Mouse (Mus musculus) thymus, adult 2 months (tissue): ENCODE measurements around the gene Zfp706.

Source experiments
- CTCF ChIP-seq: fragments of 200-500 bp; IDR thresholded peaks from 2 replicates; pipeline ENCODE4 v1.5.1; 2012; ENCODE audit warnings: mild to moderate bottlenecking, control low read depth, low read length, moderate library complexity, borderline replicate concordance; ENCODE audit not compliant: control insufficient read depth, poor library complexity, insufficient read depth; ENCODE audit errors: extremely low read depth
- POLR2A ChIP-seq: fragments of 200-500 bp; IDR thresholded peaks from 2 replicates; pipeline ENCODE4 v1.6.1; 2012; ENCODE audit warnings: mild to moderate bottlenecking, low read length, control low read depth, moderate library complexity; ENCODE audit not compliant: control insufficient read depth, poor library complexity, insufficient read depth; ENCODE audit errors: extremely low read depth

DNA sequence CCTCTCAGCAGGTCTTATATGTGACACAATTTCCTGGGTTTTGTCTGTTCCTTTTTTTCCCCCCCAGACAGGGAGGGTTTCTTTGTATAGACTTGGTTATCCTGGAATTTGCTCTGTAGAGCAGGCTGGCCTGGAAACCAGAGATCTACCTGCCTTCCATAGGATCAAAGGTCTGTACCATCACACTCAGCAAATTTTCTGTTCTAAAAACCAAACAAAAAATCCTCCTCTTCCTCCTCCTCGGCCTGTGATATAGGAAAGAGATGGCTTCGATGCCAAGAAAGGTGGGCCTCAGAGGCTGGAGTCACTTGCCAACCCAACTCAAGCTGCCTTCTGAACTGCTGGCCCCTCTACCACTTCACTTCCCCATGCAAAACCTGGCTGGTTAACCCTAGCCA, 18.9 kb downstream of the Zfp706 start:
- TF ChIP-seq CTCF (no peak), POLR2A (no peak)
